Mouse (Mus musculus) E14TG2a.4 (cell line): ENCODE data around the gene Cxcl17.

Source experiments
- H3K27me3 ChIP-seq: 2 replicates; pipeline ENCODE4 v1.6.1; 2014; ENCODE audit warnings: low read length, control low read depth; ENCODE audit not compliant: insufficient read depth
- H3K36me3 ChIP-seq: 2 replicates; pipeline ENCODE4 v1.6.1; 2014; ENCODE audit warnings: low read length, control low read depth; ENCODE audit not compliant: insufficient read depth
- H3K4me1 ChIP-seq: replicated peaks from 2 replicates; pipeline ENCODE4 v1.6.1; 2014; ENCODE audit warnings: low read depth, low read length, control low read depth
- H3K4me3 ChIP-seq: replicated peaks from 2 replicates; pipeline ENCODE4 v1.5.1; 2014; ENCODE audit warnings: mild to moderate bottlenecking, low read length
- H3K9me3 ChIP-seq: 2 replicates; pipeline ENCODE4 v1.6.1; 2014; ENCODE audit warnings: low read length, control low read depth
- CTCF ChIP-seq: conservative IDR thresholded peaks from 2 replicates; pipeline ENCODE4 v1.5.1; 2014; ENCODE audit warnings: low read length
- NANOG ChIP-seq: IDR thresholded peaks from 2 replicates; pipeline ENCODE4 v1.6.1; 2014; ENCODE audit warnings: borderline replicate concordance, low read length, mixed read lengths
- POU5F1 ChIP-seq: IDR thresholded peaks from 2 replicates; pipeline ENCODE4 v1.6.1; 2014; ENCODE audit warnings: low read length, borderline replicate concordance

The Cxcl17 gene

GRCm38 (mm10) chr7:25398610-25399009 lies 14.1 kb downstream of the Cxcl17 start, which contains the start of gene Lipe:
Gene Lipe (minus strand): TSS chr7:25398710.
- H3K4me3 ChIP-seq: no peak within 1 kb of the TSS
- peaks cover 57% of the 10 kb centered on the region for H3K4me1 ChIP-seq
- H3K36me3 ChIP-seq: peaks cover 31% of the 10 kb centered on the region
- H3K27me3 ChIP-seq: peaks cover 26% of the 10 kb centered on the region
- H3K9me3 ChIP-seq: no peaks in the 10 kb centered on the region
- no peak for TF ChIP-seq POU5F1
- no peak for TF ChIP-seq CTCF
- no peak for TF ChIP-seq NANOG

- peaks cover 27% of the 10 kb centered on the region for H3K27me3 ChIP-seq
- peaks cover 39% of the 10 kb centered on the region for H3K36me3 ChIP-seq
- TF ChIP-seq POU5F1 (no peak), NANOG (no peak), CTCF (no peak)
- peaks cover 51% of the 10 kb centered on the region for H3K4me1 ChIP-seq
- no peaks in the 10 kb centered on the region for H3K9me3 ChIP-seq
- peak overlapping the region; percentile 52 for H3K4me3 ChIP-seq
Observed at GRCm38 (mm10) chr7:25396621-25397020, 16.1 kb downstream of the Cxcl17 start.

- H3K9me3 ChIP-seq: no peaks in the 10 kb centered on the region
- H3K27me3 ChIP-seq: peaks cover 27% of the 10 kb centered on the region
- H3K4me1 ChIP-seq: peaks cover 51% of the 10 kb centered on the region
- TF ChIP-seq CTCF (no peak), NANOG (no peak), POU5F1 (no peak)
- H3K4me3 ChIP-seq: peak overlapping the region; percentile 89
- peaks cover 36% of the 10 kb centered on the region for H3K36me3 ChIP-seq
Observed at GRCm38 (mm10) chr7:25395558-25396521, 16.8 kb downstream of the Cxcl17 start.

- no peaks in the 10 kb centered on the region for H3K9me3 ChIP-seq
- H3K27me3 ChIP-seq: peaks cover 27% of the 10 kb centered on the region
- no peak for TF ChIP-seq NANOG
- peaks cover 32% of the 10 kb centered on the region for H3K36me3 ChIP-seq
- H3K4me3 ChIP-seq: peak overlapping the region; percentile 89
- peaks cover 55% of the 10 kb centered on the region for H3K4me1 ChIP-seq
Observed at GRCm38 (mm10) chr7:25395186-25395557, 17.5 kb downstream of the Cxcl17 start.

- TF ChIP-seq POU5F1: no peak
- no peak for TF ChIP-seq NANOG
- no peak for TF ChIP-seq CTCF
- Histone ChIP-seq H3K4me1 (peaks cover 59% of the 10 kb centered on the region), H3K4me3 (peak overlapping the region; percentile 89), H3K9me3 (no peaks in the 10 kb centered on the region), H3K36me3 (peaks cover 28% of the 10 kb centered on the region), H3K27me3 (peaks cover 27% of the 10 kb centered on the region)
Observed at GRCm38 (mm10) chr7:25394754-25395153, 17.9 kb downstream of the Cxcl17 start.

GRCm38 (mm10) chr7:25393451-25394210 lies 19.1 kb downstream of the Cxcl17 start:
- H3K36me3 ChIP-seq: peaks cover 30% of the 10 kb centered on the region
- TF ChIP-seq NANOG: no peak
- no peak for TF ChIP-seq POU5F1
- no peak for TF ChIP-seq CTCF
- H3K9me3 ChIP-seq: no peaks in the 10 kb centered on the region
- peaks cover 27% of the 10 kb centered on the region for H3K27me3 ChIP-seq
- H3K4me3 ChIP-seq: no peak overlapping the region
- H3K4me1 ChIP-seq: peaks cover 68% of the 10 kb centered on the region

- no peak overlapping the region for H3K4me3 ChIP-seq
- peaks cover 30% of the 10 kb centered on the region for H3K36me3 ChIP-seq
- H3K9me3 ChIP-seq: no peaks in the 10 kb centered on the region
- no peak for TF ChIP-seq POU5F1
- TF ChIP-seq CTCF: no peak
- no peak for TF ChIP-seq NANOG
- peaks cover 20% of the 10 kb centered on the region for H3K27me3 ChIP-seq
- H3K4me1 ChIP-seq: peaks cover 68% of the 10 kb centered on the region
Observed at GRCm38 (mm10) chr7:25392851-25393250, 19.8 kb downstream of the Cxcl17 start.

- H3K4me3 ChIP-seq: no peak overlapping the region
- H3K4me1 ChIP-seq: peaks cover 59% of the 10 kb centered on the region
- TF ChIP-seq NANOG (no peak), CTCF (no peak), POU5F1 (no peak)
- H3K27me3 ChIP-seq: peaks cover 14% of the 10 kb centered on the region
- H3K36me3 ChIP-seq: peaks cover 37% of the 10 kb centered on the region
- H3K9me3 ChIP-seq: no peaks in the 10 kb centered on the region
Observed at GRCm38 (mm10) chr7:25391856-25392453, 20.7 kb downstream of the Cxcl17 start.
